Mouse (Mus musculus) embryonic fibroblast, embryonic 13.5 days (primary cell): Measurements from ENCODE around the gene Tjp2.

Experiments used
- CTCF ChIP-seq: IDR thresholded peaks from 2 replicates; pipeline ENCODE4 v1.5.1; 2011; ENCODE audit warnings: mild to moderate bottlenecking, control low read depth, low read length, moderate library complexity, borderline replicate concordance; ENCODE audit not compliant: insufficient read depth
- POLR2A ChIP-seq: IDR thresholded peaks from 2 replicates; pipeline ENCODE4 v1.6.1; 2011; ENCODE audit warnings: low read depth, mild to moderate bottlenecking, control low read depth, low read length, moderate library complexity

DNA sequence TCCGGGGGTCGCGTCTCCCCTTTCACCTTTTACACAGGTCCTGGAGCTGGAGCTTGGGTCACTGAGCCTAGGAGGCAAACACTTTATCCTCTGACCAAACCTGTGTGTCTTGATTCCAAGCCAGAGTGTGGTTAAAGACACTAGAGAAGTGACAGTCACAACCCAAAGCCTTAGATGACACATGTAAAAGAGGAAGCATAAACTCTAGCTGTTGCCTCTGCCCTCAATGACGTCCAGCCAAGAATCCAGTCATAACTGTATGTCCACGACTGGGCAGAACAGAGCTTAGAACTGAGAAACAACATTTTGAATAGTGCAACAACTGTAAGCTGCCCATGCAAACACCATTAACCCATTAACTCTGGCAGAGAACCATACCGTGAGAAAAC lies 68.8 kb downstream of the Tjp2 start:
- TF ChIP-seq CTCF (no peak), POLR2A (no peak)
